Mouse (Mus musculus) forebrain, embryonic 14.5 days (tissue): ENCODE data around the gene Arfgap3. TPM values are rescaled to one million over a fixed set of nuclear protein-coding genes. Genes with fewer than 3 reads are reported as not detected.

Source experiments
- ATAC-seq: fragments of 200-750 bp; cut with Nextera tagmentation; 2 replicates; pipeline ENCODE4 v1.8.0; 2017; ENCODE audit warnings: mild to moderate bottlenecking, moderate library complexity
- DNase-seq: peaks from one replicate; pipeline ENCODE4 v3.0.0-alpha.2; 2015; ENCODE audit warnings: low spot score
- H3K27ac ChIP-seq: fragments of 300-500 bp; sonication (generic); 2 replicates; pipeline ENCODE4 v1.5.1; 2014; ENCODE audit warnings: low read depth, mild to moderate bottlenecking, control low read depth, low read length, moderate library complexity
- H3K27me3 ChIP-seq: fragments of 300-500 bp; sonication (generic); replicated peaks from 2 replicates; pipeline ENCODE4 v1.6.1; 2014; ENCODE audit warnings: low read length, control low read depth, mixed read lengths; ENCODE audit not compliant: control insufficient read depth, insufficient read depth
- H3K36me3 ChIP-seq: fragments of 300-500 bp; sonication (generic); 2 replicates; pipeline ENCODE4 v1.6.1; 2014; ENCODE audit warnings: low read length, control low read depth; ENCODE audit not compliant: control insufficient read depth, insufficient read depth
- H3K4me1 ChIP-seq: fragments of 300-500 bp; sonication (generic); 2 replicates; pipeline ENCODE4 v1.6.1; 2014; ENCODE audit warnings: antibody characterized with exemption, low read length, control low read depth; ENCODE audit not compliant: control insufficient read depth, insufficient read depth
- H3K4me2 ChIP-seq: fragments of 300-500 bp; sonication (generic); 2 replicates; pipeline ENCODE4 v1.6.1; 2014; ENCODE audit warnings: mild to moderate bottlenecking, control low read depth, low read length
- H3K4me3 ChIP-seq: fragments of 300-500 bp; sonication (generic); 2 replicates; pipeline ENCODE4 v1.5.1; 2014; ENCODE audit warnings: low read depth, low read length, control low read depth
- H3K9ac ChIP-seq: fragments of 300-500 bp; sonication (generic); 2 replicates; pipeline ENCODE4 v1.6.1; 2014; ENCODE audit warnings: mild to moderate bottlenecking, low read length, control low read depth, moderate library complexity
- H3K9me3 ChIP-seq: fragments of 300-500 bp; sonication (generic); replicated peaks from 2 replicates; pipeline ENCODE4 v1.6.1; 2016; ENCODE audit warnings: low read length, control low read depth, mixed read lengths; ENCODE audit not compliant: control insufficient read depth
- WGBS: fragments of 180-500 bp; shearing (Covaris S2); extraction: QIAGEN DNeasy Blood & Tissue Kit; methylation state at CpG from one replicate; pipeline ENCODE4 v1.1.7; 2014; 5-methylcytosine and 5-hydroxymethylcytosine counted together
- polyA plus RNA-seq: library from polyadenylated mRNA; unstranded; fragments of >200 nt; fragmentation: Nextera tagmentation; extraction: Ambion mirVana; gene quantifications from 2 replicates; pipeline ENCODE4 v1.2.1, GENCODE M21; 2014

Arfgap3 gene
- polyA plus RNA-seq, 1 experiment from 2014 or later = 40.0 TPM

DNA sequence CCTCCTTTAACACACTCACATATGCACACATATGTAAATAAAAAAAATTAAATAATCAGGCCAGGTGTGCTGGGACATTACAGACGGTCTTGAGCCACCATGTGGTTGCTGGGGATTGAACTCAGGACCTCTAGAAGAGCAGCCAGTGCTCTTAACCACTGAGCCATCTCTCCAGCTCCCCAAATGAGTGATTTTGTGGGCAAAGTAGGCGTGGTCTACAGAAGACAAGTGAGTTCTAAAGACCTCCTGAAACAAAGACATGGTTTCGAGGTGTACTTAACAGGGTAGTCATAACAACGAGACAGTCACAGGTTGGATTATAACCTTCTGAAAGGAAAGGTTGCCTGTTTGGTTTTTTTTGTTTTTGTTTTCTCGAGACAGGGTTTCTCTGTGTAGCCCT, 86.6 kb downstream of the Arfgap3 start:
- 71% methylated on average over 5 of the region's 5 CpGs for WGBS
- no peak for ATAC-seq
- no peak overlapping the region for H3K4me3 ChIP-seq

GRCm38 (mm10) chr15:83257906-83258305, 92.1 kb downstream of the Arfgap3 start:
- peak; percentile 64 for DNase-seq
- H3K27me3 ChIP-seq = no peaks in the 10 kb centered on the region
- no peaks in the 10 kb centered on the region for H3K4me1 ChIP-seq
- H3K27ac ChIP-seq = no peak overlapping the region
- 0 out of 2 replicates have a peak overlapping the region, but pooled peaks have one; percentile 10 for H3K4me2 ChIP-seq
- no peak overlapping the region for H3K4me3 ChIP-seq
- 36% methylated on average over 13 of the region's 13 CpGs for WGBS
- no peak for ATAC-seq
- no peaks in the 10 kb centered on the region for H3K9me3 ChIP-seq
- no peak overlapping the region for H3K9ac ChIP-seq
- no peaks in the 10 kb centered on the region for H3K36me3 ChIP-seq

More for the DNA sequence above, 86.6 kb downstream of the Arfgap3 start:
- no peaks in the 10 kb centered on the region for H3K4me1 ChIP-seq
- no peaks in the 10 kb centered on the region for H3K9me3 ChIP-seq
- H3K4me2 ChIP-seq = no peak overlapping the region
- H3K27ac ChIP-seq = no peak overlapping the region
- no peaks in the 10 kb centered on the region for H3K36me3 ChIP-seq
- H3K9ac ChIP-seq = no peak overlapping the region
- no peak for DNase-seq
- no peaks in the 10 kb centered on the region for H3K27me3 ChIP-seq

DNA sequence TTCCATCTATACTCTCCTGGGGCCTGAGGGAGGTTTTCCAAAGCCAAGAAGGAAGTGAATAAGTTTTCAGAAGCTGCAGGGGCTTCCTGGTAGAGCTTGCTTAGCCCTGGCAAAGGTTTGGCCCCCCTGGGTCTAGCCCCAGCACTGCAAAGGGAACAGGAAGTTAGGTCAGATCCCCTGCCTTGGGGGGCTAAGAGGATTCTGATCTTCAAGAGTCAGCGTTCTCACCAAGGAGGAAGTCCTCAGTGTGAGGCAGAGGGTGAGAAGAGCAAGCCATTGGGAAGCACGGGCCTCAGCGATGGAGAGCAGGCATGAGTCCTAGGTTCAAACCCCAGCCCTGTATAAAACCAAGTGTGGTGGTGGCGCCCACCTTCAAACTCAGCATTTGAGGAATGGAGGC, 93.6 kb downstream of the Arfgap3 start:
- H3K9me3 ChIP-seq = no peaks in the 10 kb centered on the region
- no peak overlapping the region for H3K27ac ChIP-seq
- WGBS = 88% methylated on average over 4 of the region's 4 CpGs
- no peak for DNase-seq
- no peak overlapping the region for H3K4me3 ChIP-seq
- no peaks in the 10 kb centered on the region for H3K4me1 ChIP-seq
- H3K9ac ChIP-seq = no peak overlapping the region
- H3K4me2 ChIP-seq = no peak overlapping the region
- no peak for ATAC-seq
- no peaks in the 10 kb centered on the region for H3K36me3 ChIP-seq
- peaks cover 10% of the 10 kb centered on the region for H3K27me3 ChIP-seq

- Histone ChIP-seq H3K9ac (no peak overlapping the region), H3K27ac (no peak overlapping the region), H3K36me3 (no peaks in the 10 kb centered on the region), H3K9me3 (no peaks in the 10 kb centered on the region), H3K4me2 (no peak overlapping the region), H3K4me1 (0 out of 2 replicates have a peak, but pooled peaks cover 1% of the 10 kb centered on the region), H3K27me3 (peaks cover 15% of the 10 kb centered on the region), H3K4me3 (no peak overlapping the region)
- WGBS = 89% methylated on average over 7 of the region's 7 CpGs
- ATAC-seq (no peak), DNase-seq (no peak)
Measured at GRCm38 (mm10) chr15:83255944-83256343, 94.1 kb downstream of the Arfgap3 start.

- no peaks in the 10 kb centered on the region for H3K36me3 ChIP-seq
Measured at GRCm38 (mm10) chr15:83255191-83255782, 94.8 kb downstream of the Arfgap3 start.

DNA sequence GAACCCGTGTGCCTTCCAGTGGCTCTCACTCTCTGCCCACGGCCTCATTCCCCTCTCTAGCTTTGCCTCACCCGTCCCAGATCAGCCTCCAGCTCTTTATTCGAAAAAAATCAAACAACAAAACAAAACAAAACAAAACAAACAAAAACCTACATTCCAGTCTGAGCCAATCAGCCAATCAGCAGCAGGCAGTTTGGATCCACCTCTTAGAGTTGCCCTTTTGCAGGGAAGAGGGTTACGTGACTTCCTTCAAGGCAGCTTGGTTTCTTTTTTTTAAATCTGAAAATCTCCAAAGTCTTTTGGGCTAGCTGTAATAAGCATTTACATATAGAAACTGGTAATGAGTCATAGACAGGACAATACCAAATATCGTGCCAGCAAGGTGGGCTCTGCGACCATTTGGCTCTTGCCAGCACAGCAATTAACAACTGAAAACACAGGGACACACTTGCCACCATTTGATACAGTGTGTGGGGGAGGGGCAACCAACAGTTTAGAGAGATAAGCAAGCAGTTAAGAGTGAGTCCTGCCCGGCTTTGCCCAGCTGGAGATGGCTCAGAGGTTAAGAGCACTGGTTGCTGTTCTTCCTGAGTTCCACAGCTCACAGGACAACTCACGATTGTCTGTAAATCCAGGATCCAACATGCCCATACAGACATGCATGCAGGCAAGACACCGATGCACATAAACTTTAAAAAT, 95.5 kb downstream of the Arfgap3 start:
- Histone ChIP-seq H3K4me3 (no peak overlapping the region), H3K4me2 (no peak overlapping the region), H3K4me1 (0 out of 2 replicates have a peak, but pooled peaks cover 4% of the 10 kb centered on the region), H3K27me3 (peaks cover 26% of the 10 kb centered on the region), H3K36me3 (no peaks in the 10 kb centered on the region), H3K27ac (no peak overlapping the region), H3K9ac (no peak overlapping the region), H3K9me3 (no peaks in the 10 kb centered on the region)
- DNase-seq (no peak), ATAC-seq (no peak)
- WGBS = 75% methylated on average over 10 of the region's 10 CpGs

More at GRCm38 (mm10) chr15:83255191-83255782, 94.8 kb downstream of the Arfgap3 start:
- ATAC-seq = no peak
- Histone ChIP-seq H3K4me3 (no peak overlapping the region), H3K4me1 (0 out of 2 replicates have a peak, but pooled peaks cover 4% of the 10 kb centered on the region), H3K9ac (no peak overlapping the region), H3K27me3 (peaks cover 21% of the 10 kb centered on the region), H3K4me2 (no peak overlapping the region), H3K9me3 (no peaks in the 10 kb centered on the region), H3K27ac (no peak overlapping the region)
- 94% methylated on average over 3 of the region's 4 CpGs for WGBS
- no peak for DNase-seq

DNA sequence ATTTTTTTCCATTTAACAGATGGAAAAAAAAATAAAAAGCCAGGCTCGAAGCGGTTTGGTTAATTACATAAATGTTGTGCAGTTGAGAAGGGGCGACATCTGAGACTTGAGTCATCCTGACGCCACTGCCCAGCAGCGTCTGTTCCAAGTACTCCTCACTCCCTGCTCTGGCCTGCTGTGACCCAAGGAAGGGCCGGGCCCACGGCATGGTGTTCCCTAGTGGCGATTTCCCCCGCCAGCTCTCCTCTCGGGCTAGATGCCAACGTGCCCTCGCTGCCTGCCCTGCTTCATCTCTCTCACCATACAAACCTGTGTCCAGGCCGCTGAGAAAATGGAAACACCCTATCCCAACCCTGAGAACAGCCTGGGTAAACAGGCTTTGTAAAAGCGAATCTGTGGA, 98.0 kb downstream of the Arfgap3 start:
- H3K4me2 ChIP-seq = no peak overlapping the region

DNA sequence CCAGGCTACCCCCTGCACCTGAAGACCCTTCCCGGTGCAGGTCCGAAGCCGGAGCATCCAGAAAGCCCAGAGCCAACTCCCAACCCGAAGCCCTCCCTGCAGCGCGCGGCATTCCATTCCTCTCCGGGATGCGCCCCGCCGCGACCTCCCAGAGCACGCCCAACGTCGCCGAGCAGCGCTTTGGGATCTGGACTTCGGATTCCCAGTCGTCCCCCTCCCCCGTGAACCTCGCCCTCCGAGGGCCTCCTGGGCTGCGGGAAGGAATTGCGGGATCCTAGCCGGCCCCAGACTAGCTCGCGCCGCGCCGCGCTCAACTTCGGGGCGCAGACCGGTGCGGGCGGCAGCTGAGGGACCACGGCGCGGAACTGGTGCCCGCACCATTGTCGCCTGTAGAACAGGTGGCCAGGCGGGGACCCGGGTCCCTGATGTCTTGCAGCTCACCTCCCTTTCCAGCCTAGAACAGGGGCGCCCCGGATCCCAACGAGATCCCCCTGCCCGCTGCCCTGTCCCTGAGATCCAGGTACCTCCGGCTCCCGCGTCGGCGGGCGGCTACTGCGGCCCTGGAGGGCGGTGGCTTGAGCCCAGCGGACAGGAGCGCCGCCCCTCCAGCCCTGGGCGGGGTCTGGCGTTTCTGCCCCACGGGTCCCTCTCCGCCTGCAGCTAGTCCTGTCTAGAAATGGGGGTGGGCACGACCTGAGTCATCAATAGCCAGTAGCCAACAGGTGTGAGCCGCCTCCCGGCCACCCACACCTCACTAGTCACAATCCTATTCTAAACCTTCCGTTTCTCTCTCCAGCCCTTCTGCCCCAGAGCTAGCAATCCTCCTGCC, 98.7 kb downstream of the Arfgap3 start, which contains the start of gene A4galt:
Gene A4galt, minus strand, starts transcription at position 599 of the 829 bp plus-strand sequence.
- WGBS = 2% methylated on average over 63 of the region's 66 CpGs
- H3K9me3 ChIP-seq = no peaks in the 10 kb centered on the region
- no peak within 1 kb of the TSS for H3K27ac ChIP-seq
- no peak for DNase-seq
- H3K4me1 ChIP-seq = 0 out of 2 replicates have a peak, but pooled peaks cover 4% of the 10 kb centered on the region
- H3K4me3 ChIP-seq = peak within 1 kb of the TSS; percentile 36
- peak within 1 kb of the TSS; percentile 52; the same call in 1 of the 2 replicates for H3K9ac ChIP-seq
- H3K36me3 ChIP-seq = no peaks in the 10 kb centered on the region
- H3K4me2 ChIP-seq = peak within 1 kb of the TSS; percentile 71
- H3K27me3 ChIP-seq = peaks cover 26% of the 10 kb centered on the region
- ATAC-seq = no peak

More for the DNA sequence above, 98.0 kb downstream of the Arfgap3 start:
- WGBS = 68% methylated on average over 14 of the region's 14 CpGs
- H3K36me3 ChIP-seq = no peaks in the 10 kb centered on the region
- H3K9ac ChIP-seq = no peak overlapping the region
- H3K27me3 ChIP-seq = peaks cover 26% of the 10 kb centered on the region
- no peak for DNase-seq
- H3K9me3 ChIP-seq = no peaks in the 10 kb centered on the region
- H3K4me3 ChIP-seq = no peak overlapping the region
- ATAC-seq = no peak
- H3K27ac ChIP-seq = no peak overlapping the region
- 0 out of 2 replicates have a peak, but pooled peaks cover 4% of the 10 kb centered on the region for H3K4me1 ChIP-seq
